Mouse (Mus musculus) MEL (cell line): ENCODE measurements around the gene Zfp296.

Experiments
- CTCF ChIP-seq, 3 experiments: IDR thresholded peaks in 2 of 3; conservative IDR thresholded peaks in 1 of 3; 2 replicates each; pipeline ENCODE4 v1.5.1; 2011 to 2012; ENCODE audit warnings: low read length in 3 of 3, low read depth in 2 of 3, mild to moderate bottlenecking in 2 of 3, improper control_type of control experiment in 1 of 3, inconsistent platforms in 1 of 3, mixed read lengths in 1 of 3, moderate library complexity in 1 of 3; ENCODE audit not compliant: control insufficient read depth in 1 of 3, insufficient read depth in 1 of 3, poor library complexity in 1 of 3, severe bottlenecking in 1 of 3
- EP300 ChIP-seq, 2 experiments: IDR thresholded peaks; 2 replicates each; pipeline ENCODE4 v1.6.1; 2011; ENCODE audit warnings: improper control_type of control experiment in 2 of 2, low read length in 2 of 2, low read depth in 1 of 2, mild to moderate bottlenecking in 1 of 2
- ETS1 ChIP-seq: IDR thresholded peaks from 2 replicates; pipeline ENCODE4 v1.6.1; 2012; ENCODE audit warnings: low read depth, mild to moderate bottlenecking, inconsistent platforms, low read length, improper control_type of control experiment, moderate library complexity
- GATA1 ChIP-seq: IDR thresholded peaks from 2 replicates; pipeline ENCODE4 v1.6.1; 2011; ENCODE audit warnings: low read depth, low read length, improper control_type of control experiment
- JUND ChIP-seq: IDR thresholded peaks from 2 replicates; pipeline ENCODE4 v1.6.1; 2011; ENCODE audit warnings: low read depth, mild to moderate bottlenecking, improper control_type of control experiment, low read length
- MAX ChIP-seq: IDR thresholded peaks from 2 replicates; pipeline ENCODE4 v1.6.1; 2011; ENCODE audit warnings: low read length, improper control_type of control experiment
- NELFE ChIP-seq: IDR thresholded peaks from 2 replicates; pipeline ENCODE4 v1.6.1; 2011; ENCODE audit warnings: low read depth, low read length, improper control_type of control experiment
- POLR2A ChIP-seq, 2 experiments: IDR thresholded peaks; 2 replicates each; pipeline ENCODE4 v1.6.1; 2011 to 2012; ENCODE audit warnings: low read length in 2 of 2, mild to moderate bottlenecking in 2 of 2, control low read depth in 1 of 2, improper control_type of control experiment in 1 of 2, low read depth in 1 of 2, moderate library complexity in 1 of 2; ENCODE audit not compliant: control insufficient read depth in 1 of 2, insufficient read depth in 1 of 2, poor library complexity in 1 of 2
- TBP ChIP-seq: IDR thresholded peaks from 2 replicates; pipeline ENCODE4 v1.8.0; 2011; ENCODE audit warnings: low read depth, low read length, improper control_type of control experiment
- TCF12 ChIP-seq: IDR thresholded peaks from 2 replicates; pipeline ENCODE4 v1.6.1; 2014; ENCODE audit warnings: low read depth, mild to moderate bottlenecking, inconsistent platforms, low read length, improper control_type of control experiment, moderate library complexity
- ZMIZ1 ChIP-seq: IDR thresholded peaks from 2 replicates; pipeline ENCODE4 v1.6.1; 2012; ENCODE audit warnings: low read depth, mild to moderate bottlenecking, inconsistent platforms, low read length, improper control_type of control experiment, moderate library complexity

DNA sequence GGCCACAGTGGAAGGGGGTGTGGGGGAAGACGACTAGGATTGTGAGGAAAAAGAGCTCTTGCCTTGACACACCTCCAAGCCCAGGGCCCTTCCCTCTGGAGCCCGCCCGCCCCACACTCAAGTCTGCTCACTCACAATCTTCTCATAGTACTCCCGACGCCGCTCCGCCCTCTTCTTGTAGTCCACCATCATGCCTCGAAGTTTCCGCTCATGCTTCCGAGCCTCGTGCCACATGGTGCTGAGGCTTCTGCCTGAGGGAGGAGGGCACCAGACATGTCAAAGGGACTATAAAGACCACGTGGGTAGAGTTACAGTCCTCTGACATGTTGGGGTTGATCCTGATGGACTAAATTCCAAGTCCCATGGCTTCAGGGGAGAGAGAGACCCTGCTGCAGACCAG, 26.0 kb downstream of the Zfp296 start:
- TF ChIP-seq CTCF (IDR thresholded peaks at IDR 0.05 in 2 of 3, conservative IDR thresholded peaks at IDR 0.05 in 1 of 3; ENCODE audit: control insufficient read depth in 1 of 3, insufficient read depth in 1 of 3, low read depth in 2 of 3, low read length in 3 of 3, poor library complexity in 1 of 3, severe bottlenecking in 1 of 3) (no peak), NELFE (no peak), EP300 (IDR thresholded peaks at IDR 0.05; ENCODE audit: low read depth in 1 of 2, low read length in 2 of 2) (no peak), TCF12 (no peak), POLR2A (IDR thresholded peaks at IDR 0.05; ENCODE audit: control insufficient read depth in 1 of 2, insufficient read depth in 1 of 2, low read depth in 1 of 2, low read length in 2 of 2, poor library complexity in 1 of 2) (no peak), ZMIZ1 (no peak), GATA1 (no peak), TBP (no peak), MAX (no peak), JUND (no peak), ETS1 (no peak)
